Mouse (Mus musculus): ENCODE results near the gene Fabp7. TPM values are rescaled to one million over a fixed set of nuclear protein-coding genes. Genes with fewer than 3 reads are reported as not detected.

Gene Fabp7
- polyA plus RNA-seq, 1 experiment, result 14.0 TPM

- Histone ChIP-seq H3K27ac (ENCODE audit: insufficient read depth, low read length) (no peak overlapping the region), H3K4me3 (ENCODE audit: insufficient read depth, low read length) (no peak overlapping the region; the same call in 1 of the 2 replicates), H3K4me1 (ENCODE audit: control insufficient read depth, insufficient read depth, low read length) (no peaks in the 10 kb centered on the region)
- no peak for TF ChIP-seq CTCF (IDR thresholded peaks at IDR 0.05; ENCODE audit: borderline replicate concordance, insufficient read depth, low read length)
These were observed 10.9 kb downstream of the Fabp7 start for GRCm38 (mm10) chr10:57795542-57795941.

GRCm38 (mm10) chr10:57796057-57796456, 11.4 kb downstream of the Fabp7 start:
- TF ChIP-seq POLR2A (IDR thresholded peaks at IDR 0.05; ENCODE audit: low read depth, low read length) (no peak), CTCF (IDR thresholded peaks at IDR 0.05; ENCODE audit: borderline replicate concordance, insufficient read depth, low read length) (no peak)
- no peak overlapping the region for H3K27ac ChIP-seq (ENCODE audit: insufficient read depth, low read length)
- no peak overlapping the region for H3K4me3 ChIP-seq (ENCODE audit: insufficient read depth, low read length)
- no peaks in the 10 kb centered on the region for H3K4me1 ChIP-seq (ENCODE audit: control insufficient read depth, insufficient read depth, low read length)

DNA sequence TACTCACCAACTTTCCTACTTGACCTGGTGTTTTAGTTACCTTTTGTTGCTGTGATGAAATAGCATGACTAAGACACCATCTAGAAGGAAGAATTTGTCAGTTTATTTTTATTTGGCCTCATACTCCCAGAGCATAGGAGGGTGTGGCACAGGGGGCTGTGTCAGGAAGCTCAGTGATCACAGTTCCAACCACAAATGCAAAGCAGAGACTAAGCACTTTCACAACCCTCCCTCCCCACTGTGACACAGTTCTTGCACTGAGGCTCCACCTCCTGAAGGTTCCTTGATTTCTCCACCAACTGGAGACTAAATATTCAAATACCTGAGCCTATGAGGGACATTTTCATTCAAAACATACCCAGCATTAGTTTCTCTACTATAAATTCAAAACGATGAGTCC, 14.8 kb downstream of the Fabp7 start:
- Histone ChIP-seq H3K4me3 (ENCODE audit: insufficient read depth, low read length) (no peak overlapping the region), H3K27ac (ENCODE audit: insufficient read depth, low read length) (no peak overlapping the region), H3K4me1 (ENCODE audit: control insufficient read depth, insufficient read depth, low read length) (no peaks in the 10 kb centered on the region)
- TF ChIP-seq CTCF (IDR thresholded peaks at IDR 0.05; ENCODE audit: borderline replicate concordance, insufficient read depth, low read length) (no peak), POLR2A (IDR thresholded peaks at IDR 0.05; ENCODE audit: low read depth, low read length) (no peak)

- H3K4me3 ChIP-seq (ENCODE audit: insufficient read depth, low read length), result no peak overlapping the region
- H3K4me1 ChIP-seq (ENCODE audit: control insufficient read depth, insufficient read depth, low read length), result no peaks in the 10 kb centered on the region
- no peak for TF ChIP-seq CTCF (IDR thresholded peaks at IDR 0.05; ENCODE audit: borderline replicate concordance, insufficient read depth, low read length)
- TF ChIP-seq POLR2A (IDR thresholded peaks at IDR 0.05; ENCODE audit: low read depth, low read length), result no peak
- no peak overlapping the region for H3K27ac ChIP-seq (ENCODE audit: insufficient read depth, low read length)
These were observed 23.1 kb downstream of the Fabp7 start for GRCm38 (mm10) chr10:57807754-57808153.

DNA sequence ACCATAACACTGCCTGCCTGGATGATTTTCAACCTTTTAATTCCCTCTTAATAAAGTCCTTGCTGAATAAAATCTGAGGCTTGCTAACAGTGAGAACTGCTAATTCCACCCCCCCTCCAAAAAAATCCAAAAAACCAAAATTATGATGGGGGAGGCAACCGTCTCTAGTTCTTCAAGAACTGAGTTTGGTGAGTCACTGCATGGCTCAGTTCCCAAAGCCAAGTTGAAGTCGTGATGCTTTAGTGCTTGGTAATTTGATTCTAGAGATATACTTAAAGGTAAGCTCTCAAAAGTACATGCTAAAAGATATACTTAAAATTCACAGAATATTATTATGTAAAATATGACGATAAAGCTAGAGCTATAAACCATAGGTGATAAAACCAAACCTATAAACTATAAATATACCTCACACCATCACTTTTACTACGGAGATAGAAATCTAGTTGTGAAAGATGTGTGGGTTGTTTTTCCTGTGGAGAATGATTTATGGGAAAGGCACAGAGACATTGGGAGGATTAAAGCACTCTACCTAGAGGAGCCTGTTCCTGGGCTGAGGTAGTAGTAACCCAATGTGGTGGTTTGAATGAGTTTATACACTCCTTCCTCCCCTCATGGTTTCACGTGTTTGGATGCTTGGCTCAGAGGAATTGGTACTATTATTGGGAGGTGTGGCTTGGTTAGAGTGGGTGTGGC, 27.6 kb downstream of the Fabp7 start:
- H3K4me3 ChIP-seq (ENCODE audit: insufficient read depth, low read length), result no peak overlapping the region
- TF ChIP-seq CTCF (IDR thresholded peaks at IDR 0.05; ENCODE audit: borderline replicate concordance, insufficient read depth, low read length), result no peak
- no peak for TF ChIP-seq POLR2A (IDR thresholded peaks at IDR 0.05; ENCODE audit: low read depth, low read length)
- no peak overlapping the region for H3K27ac ChIP-seq (ENCODE audit: insufficient read depth, low read length)
- H3K4me1 ChIP-seq (ENCODE audit: control insufficient read depth, insufficient read depth, low read length), result no peaks in the 10 kb centered on the region

- Histone ChIP-seq H3K27ac (ENCODE audit: insufficient read depth, low read length) (no peak overlapping the region), H3K4me1 (ENCODE audit: control insufficient read depth, insufficient read depth, low read length) (no peaks in the 10 kb centered on the region), H3K4me3 (ENCODE audit: insufficient read depth, low read length) (no peak overlapping the region)
- no peak for TF ChIP-seq POLR2A (IDR thresholded peaks at IDR 0.05; ENCODE audit: low read depth, low read length)
- no peak for TF ChIP-seq CTCF (IDR thresholded peaks at IDR 0.05; ENCODE audit: borderline replicate concordance, insufficient read depth, low read length)
These were observed 29.6 kb downstream of the Fabp7 start for GRCm38 (mm10) chr10:57814295-57814694.

DNA sequence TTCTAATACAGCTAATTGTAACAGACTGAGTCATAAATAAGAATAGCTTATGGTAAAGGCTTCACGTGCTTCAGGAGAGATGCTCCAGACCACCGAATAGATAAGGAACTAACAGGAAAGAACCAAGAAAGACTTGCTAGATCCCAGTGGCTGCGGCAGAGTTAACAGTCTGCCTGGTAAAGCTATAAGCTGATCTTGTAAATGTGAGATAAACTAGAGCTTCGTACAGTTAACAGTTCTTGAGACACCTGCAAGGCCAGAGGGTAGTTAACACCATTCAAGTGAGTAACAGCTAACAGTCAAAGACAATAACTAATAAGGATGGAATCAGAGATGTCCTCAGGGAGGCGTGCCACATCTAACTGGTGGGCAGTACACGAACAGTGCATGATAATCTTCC, 31.2 kb downstream of the Fabp7 start:
- Histone ChIP-seq H3K27ac (ENCODE audit: insufficient read depth, low read length) (no peak overlapping the region), H3K4me3 (ENCODE audit: insufficient read depth, low read length) (no peak overlapping the region), H3K4me1 (ENCODE audit: control insufficient read depth, insufficient read depth, low read length) (no peaks in the 10 kb centered on the region)
- no peak for TF ChIP-seq CTCF (IDR thresholded peaks at IDR 0.05; ENCODE audit: borderline replicate concordance, insufficient read depth, low read length)
- no peak for TF ChIP-seq POLR2A (IDR thresholded peaks at IDR 0.05; ENCODE audit: low read depth, low read length)

DNA sequence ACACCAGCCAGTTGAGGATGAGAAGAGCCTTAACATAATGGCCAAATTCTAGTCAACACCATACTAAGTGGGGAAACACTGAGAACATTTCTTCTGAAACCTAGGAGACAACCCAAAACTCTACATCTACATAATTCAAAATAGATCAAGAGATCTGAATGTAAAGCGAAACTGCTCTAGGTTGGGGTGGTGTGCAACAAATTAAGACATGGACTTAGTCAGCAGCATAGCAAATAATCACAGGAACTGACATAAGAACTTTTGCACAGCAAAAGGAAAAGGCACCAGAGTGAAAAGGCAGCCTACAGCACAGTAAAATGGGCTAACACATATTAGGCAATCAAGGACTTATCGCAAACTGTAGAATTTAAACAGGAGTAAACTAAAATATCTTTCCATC, 34.5 kb downstream of the Fabp7 start:
- no peaks in the 10 kb centered on the region for H3K4me1 ChIP-seq (ENCODE audit: control insufficient read depth, insufficient read depth, low read length)
- H3K4me3 ChIP-seq (ENCODE audit: insufficient read depth, low read length), result no peak overlapping the region
- no peak for TF ChIP-seq CTCF (IDR thresholded peaks at IDR 0.05; ENCODE audit: borderline replicate concordance, insufficient read depth, low read length)
- TF ChIP-seq POLR2A (IDR thresholded peaks at IDR 0.05; ENCODE audit: low read depth, low read length), result no peak
- no peak overlapping the region for H3K27ac ChIP-seq (ENCODE audit: insufficient read depth, low read length)

DNA sequence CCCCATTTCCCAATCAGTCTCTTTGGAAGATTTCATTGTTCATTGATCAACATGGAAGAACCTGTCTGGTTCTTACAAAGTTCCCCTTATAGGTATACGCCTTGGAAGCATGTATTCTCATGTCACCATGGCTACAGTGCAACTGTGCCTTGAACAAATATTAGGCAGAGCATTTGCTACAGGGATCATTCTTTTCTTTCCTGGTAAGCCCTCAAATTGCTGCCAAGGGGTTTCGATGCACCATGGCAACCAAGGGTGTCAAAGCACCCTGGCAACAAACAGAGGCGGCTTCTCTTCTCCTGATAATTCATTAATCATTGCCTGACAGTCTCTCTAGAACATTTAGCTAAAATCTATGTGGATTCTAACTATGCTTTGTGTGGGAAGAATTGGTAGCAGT, 37.8 kb downstream of the Fabp7 start:
- H3K27ac ChIP-seq (ENCODE audit: insufficient read depth, low read length), result no peak overlapping the region
- no peaks in the 10 kb centered on the region for H3K4me1 ChIP-seq (ENCODE audit: control insufficient read depth, insufficient read depth, low read length)
- TF ChIP-seq CTCF (IDR thresholded peaks at IDR 0.05; ENCODE audit: borderline replicate concordance, insufficient read depth, low read length) (no peak), POLR2A (IDR thresholded peaks at IDR 0.05; ENCODE audit: low read depth, low read length) (no peak)
- no peak overlapping the region for H3K4me3 ChIP-seq (ENCODE audit: insufficient read depth, low read length)

DNA sequence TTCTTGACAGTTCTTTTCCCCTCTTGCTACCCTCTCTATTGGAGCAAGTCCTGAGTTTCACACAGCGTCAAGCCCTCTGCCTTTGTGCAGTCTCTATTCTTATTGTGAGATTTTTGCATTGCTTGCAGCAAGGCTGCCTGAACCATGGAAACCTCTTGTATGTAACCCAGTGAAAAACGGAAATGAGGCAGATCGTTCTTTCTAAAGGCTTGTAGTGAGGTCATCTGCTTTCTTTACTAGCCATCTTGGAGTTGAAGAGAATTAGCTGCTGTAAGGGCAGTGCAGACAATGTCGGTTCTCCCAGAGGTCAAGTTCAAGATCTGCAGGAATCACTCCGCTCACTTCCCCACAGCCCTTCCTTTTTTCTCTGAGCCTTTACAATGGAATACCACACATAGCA, 44.0 kb downstream of the Fabp7 start:
- TF ChIP-seq CTCF (IDR thresholded peaks at IDR 0.05; ENCODE audit: borderline replicate concordance, insufficient read depth, low read length) (no peak), POLR2A (IDR thresholded peaks at IDR 0.05; ENCODE audit: low read depth, low read length) (no peak)
- Histone ChIP-seq H3K4me3 (ENCODE audit: insufficient read depth, low read length) (no peak overlapping the region), H3K27ac (ENCODE audit: insufficient read depth, low read length) (no peak overlapping the region), H3K4me1 (ENCODE audit: control insufficient read depth, insufficient read depth, low read length) (no peaks in the 10 kb centered on the region)

All from embryonic fibroblast, embryonic 13.5 days (primary cell).